Mouse (Mus musculus): ENCODE measurements at regions not wholly inside any gene's neighbourhood (a gene's known extent, or its start where the extent isn't known, plus 50 kb on each side); places are given as distances from the start of the nearest gene placed in this dataset.

- DNase-seq (ENCODE audit: extremely low spot score): peak; percentile 65
These were observed 62.0 kb upstream of the Egflam start for GRCm38 (mm10) chr15:7459992-7460820.

DNA sequence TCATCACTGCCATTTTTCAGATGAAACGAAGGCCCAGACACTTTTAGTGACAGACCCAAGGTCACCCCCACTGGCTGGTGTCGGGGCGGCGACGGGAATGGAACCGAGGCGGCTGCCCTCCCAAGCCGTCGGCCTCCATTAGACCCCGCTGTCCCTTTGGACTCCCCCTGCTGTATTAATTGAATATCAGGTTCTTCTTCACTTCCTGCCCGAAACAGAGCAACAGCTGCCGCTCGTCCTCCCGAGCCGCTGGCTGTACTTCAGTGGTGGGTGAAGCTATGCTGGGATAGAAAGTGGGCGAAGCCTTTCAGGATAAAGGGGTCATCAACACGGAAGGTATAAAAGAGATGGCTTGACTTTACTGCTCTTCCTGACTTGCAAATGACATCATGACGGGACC, 64.4 kb upstream of the Egflam start:
- DNase-seq (ENCODE audit: extremely low spot score): no peak

DNA sequence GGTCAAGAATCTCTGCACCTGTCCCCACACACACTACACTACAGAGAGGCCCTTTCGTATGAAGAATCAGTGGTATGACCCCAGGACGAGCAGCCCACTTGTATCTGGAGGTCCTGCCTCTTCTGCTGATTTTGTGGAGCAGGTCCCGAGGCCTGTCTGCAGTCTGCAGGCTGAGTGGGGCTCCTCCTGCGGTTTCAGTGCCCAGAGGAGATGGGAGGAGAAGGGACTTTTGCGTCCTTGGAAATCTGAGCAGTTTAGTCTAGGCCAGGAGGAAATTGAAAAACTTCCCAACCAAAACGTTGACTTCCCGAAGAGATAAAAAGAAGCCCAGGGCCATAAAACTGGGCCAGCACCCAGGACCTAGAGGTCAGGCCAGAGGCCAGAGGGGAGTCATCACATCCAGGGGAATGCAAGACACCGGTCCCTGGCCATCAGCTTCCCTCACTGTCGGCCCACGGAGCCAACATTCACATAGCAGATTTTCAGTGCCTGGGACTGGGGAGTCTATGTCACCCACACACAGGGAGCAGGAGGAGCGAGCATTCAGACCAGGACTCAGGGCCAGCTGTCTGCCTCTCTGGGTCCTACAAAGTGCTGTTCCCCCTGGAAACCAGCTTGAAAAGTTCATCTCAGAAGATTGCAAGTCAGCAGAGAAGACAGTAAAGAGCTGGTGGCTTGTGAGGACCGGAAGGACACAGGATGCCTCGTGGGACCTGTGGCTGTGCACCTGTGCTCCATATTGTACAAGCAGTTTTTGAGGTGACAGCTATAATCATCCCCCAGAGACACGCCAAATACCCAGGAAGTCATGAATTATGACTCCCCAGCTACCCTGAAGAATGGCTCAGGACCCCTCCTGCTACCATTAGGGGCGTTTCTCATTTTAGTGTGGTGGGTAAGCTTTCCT, 65.5 kb upstream of the Egflam start:
- DNase-seq (ENCODE audit: extremely low spot score): no peak

- no peak for DNase-seq (ENCODE audit: extremely low spot score)
These were observed 82.0 kb upstream of the Egflam start for GRCm38 (mm10) chr15:7480211-7480610.

GRCm38 (mm10) chr15:7480792-7481210, 82.6 kb upstream of the Egflam start:
- no peak for DNase-seq (ENCODE audit: extremely low spot score)

- DNase-seq (ENCODE audit: extremely low spot score): no peak
These were observed 85.5 kb upstream of the Egflam start for GRCm38 (mm10) chr15:7483686-7484085.

DNA sequence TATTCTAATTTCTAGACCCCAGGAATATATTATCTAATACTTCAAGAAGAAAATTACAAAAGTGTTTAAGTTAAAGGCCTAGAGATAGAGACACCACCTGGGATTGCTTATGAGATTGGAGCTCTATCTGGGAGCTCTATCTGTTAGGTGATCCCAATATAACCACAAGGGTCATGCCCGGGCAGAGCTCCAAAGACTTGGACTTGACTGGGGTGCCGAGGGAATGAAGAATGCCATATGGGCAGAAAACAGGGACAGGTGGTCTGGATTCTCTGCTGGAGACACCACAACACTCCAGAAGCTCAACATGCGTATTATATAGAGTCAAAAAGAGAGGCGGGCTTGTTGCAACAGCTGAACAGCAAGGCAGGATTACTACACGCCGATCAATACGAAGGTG, 92.9 kb upstream of the Egflam start:
- DNase-seq (ENCODE audit: extremely low spot score): no peak

DNA sequence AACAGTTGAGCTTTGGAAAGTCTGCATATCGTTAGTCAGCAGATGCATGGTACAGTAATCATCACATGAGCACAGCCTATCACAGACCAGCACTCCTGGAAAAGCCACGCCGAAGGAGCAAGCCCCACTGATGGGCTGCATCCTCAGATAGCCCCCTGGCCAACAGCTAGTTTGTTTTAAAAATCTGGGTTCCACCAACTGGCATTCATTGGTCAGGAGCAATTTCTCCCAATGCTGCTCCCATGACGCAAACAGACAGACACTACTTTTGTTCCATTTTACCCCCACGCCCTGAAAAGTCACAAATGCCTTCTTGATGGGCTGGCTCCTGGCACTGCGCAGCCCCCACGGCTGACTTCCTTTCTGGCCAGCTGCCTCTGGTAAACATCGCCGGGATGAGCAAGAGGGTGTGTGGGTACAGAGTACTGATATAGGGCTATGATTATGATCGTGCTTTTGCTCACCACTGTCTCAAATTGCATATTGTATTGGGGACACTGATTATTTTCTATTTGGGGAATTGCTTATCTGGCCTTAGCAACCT, 95.0 kb upstream of the Egflam start:
- no peak for DNase-seq (ENCODE audit: extremely low spot score)

DNA sequence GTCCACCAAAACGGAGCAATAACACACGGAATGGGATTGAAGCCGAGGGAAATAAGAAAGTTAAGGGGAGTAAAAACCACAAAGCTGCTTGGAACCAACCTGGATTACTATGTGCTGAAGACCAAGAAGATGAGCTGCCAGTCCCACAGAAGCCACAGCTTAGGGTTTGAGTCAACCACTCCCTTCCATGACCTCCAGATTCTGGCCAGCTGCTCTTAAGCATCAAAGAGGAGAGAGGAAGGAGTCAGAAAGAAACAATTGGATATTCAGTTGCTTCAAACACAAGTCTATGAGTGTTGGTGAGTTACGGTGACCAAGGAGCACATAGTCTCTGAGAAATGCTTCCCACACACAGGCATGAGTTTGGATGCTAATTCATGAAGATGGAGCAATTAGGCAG, 99.7 kb upstream of the Egflam start:
- DNase-seq (ENCODE audit: extremely low spot score): no peak

DNA sequence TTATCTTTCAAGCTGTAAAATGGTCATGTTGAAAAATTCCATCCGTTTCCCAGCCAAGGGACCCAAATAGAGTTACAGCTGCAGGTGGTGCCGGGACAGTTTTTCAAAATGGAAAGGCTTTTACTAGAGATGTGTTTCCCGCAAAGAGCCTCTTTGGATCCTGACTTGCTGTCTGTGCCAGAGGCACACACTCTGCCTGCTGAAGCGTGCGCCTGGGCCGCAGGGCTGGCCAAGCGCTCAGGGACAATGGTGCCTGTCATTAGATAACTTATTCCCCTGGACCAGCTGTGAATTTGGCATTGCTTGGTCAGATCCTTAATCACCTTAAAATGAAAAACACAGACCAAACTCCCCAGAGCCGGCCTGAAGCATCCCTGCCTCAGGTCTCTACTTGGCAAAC, 110.3 kb upstream of the Egflam start:
- no peak for DNase-seq (ENCODE audit: extremely low spot score)

- DNase-seq (ENCODE audit: extremely low spot score): no peak
These were observed 116.6 kb upstream of the Egflam start for GRCm38 (mm10) chr15:7514743-7515273.

DNA sequence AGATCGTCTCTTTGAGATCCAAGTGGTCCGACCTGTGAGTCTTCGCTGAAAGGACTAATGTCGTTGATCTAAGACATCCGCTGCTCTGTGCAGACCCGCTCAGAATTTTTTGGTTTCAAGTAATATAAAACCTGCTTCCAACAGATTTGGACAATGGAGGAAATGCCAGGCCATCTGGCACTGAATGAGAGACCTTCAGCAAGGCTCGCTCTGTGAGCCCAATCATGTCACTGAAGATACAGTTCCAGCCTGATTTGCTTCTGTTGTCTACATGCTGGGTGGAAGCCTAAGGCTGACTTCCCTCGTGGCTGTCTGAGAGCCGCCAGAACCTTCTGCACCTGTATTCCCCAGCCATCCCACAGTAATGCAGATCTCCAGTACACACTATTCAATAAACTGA, 123.4 kb upstream of the Egflam start:
- DNase-seq (ENCODE audit: extremely low spot score): no peak

DNA sequence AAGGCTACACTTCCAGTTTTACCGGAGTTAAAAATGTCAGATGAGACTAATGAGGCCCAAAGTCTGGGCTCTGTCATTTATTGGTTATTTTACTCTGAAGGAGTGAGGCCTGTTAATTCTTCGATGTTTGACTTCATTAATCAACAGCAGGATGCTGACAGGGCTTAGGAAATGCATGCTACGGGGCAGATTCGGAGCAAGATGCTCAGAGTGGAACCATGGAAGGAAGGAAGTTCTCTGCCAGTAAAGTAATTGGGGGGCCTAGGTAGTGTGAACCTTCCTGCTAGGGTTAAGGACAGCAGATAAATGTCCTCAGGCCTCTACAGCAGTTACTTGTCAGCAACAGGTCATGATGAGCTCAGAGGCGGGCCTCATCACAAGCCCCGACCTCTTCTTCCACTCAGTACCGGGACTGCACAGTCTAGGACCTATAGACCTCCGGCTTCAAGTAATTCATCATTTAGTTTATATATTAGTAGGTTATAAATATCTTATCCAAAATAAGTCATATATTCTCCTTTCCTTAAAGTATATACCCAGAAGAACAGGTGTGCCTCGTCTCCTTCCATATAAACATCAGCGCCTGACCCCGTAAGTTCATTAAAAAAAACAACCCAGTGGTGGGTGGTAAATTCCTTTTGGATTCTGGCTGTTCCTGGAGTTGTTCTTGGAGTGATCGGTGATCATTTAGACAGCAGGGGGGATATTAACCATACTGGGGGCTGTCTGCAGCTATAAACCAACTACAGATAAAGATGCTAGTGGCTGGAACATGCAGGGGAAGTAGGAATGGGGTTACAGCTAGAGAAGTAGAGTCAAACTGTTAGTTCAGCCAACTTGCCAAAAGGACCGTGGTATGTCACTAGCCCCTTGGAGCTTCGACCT, 124.9 kb upstream of the Egflam start:
- DNase-seq (ENCODE audit: extremely low spot score): no peak

- peak; percentile 55 for DNase-seq (ENCODE audit: extremely low spot score)
These were observed 132.9 kb upstream of the Egflam start for GRCm38 (mm10) chr15:7530959-7531588.

GRCm38 (mm10) chr15:7537858-7538257, 139.7 kb upstream of the Egflam start:
- DNase-seq (ENCODE audit: extremely low spot score): no peak

- DNase-seq (ENCODE audit: extremely low spot score): no peak
These were observed 155.1 kb upstream of the Egflam start for GRCm38 (mm10) chr15:7553190-7553895.

DNA sequence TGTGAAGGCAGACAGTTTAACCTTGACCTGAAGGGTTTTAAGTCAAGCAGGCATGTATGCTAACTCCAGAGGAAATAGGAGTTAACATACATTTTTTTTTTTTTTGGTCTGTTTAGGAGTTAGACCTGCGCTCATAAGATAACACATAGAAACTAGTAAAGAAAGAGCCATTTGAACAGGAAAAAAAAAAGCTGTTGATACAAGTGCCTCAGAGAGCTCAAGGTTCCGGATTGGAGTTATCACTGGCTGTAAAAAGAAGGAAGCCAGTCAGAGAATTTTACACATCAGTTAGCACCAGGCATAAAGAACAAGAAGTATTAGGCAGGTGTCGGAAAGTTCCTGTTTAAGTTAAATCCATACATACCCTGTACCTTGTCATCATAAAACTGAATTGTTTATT, 156.2 kb upstream of the Egflam start:
- DNase-seq (ENCODE audit: extremely low spot score): no peak

DNA sequence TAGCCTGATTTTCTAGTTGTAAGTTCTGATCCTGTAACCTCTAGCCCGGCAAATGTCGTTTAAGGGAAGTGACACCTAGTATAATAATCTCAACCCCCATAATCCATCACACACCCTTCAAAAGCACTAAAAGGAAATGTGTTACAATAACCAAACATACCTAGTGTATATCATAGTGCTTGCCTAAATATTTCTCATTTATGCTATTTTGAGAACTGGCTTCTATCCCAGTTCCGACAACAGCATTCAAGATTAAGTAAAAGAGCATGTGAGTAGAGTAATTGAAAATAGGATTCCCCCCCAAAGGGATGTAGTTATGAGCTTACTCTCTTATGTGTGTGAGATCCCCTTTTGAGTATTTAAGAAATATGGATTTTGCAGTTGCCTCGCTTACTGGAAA, 165.1 kb upstream of the Egflam start:
- DNase-seq (ENCODE audit: extremely low spot score): no peak

DNA sequence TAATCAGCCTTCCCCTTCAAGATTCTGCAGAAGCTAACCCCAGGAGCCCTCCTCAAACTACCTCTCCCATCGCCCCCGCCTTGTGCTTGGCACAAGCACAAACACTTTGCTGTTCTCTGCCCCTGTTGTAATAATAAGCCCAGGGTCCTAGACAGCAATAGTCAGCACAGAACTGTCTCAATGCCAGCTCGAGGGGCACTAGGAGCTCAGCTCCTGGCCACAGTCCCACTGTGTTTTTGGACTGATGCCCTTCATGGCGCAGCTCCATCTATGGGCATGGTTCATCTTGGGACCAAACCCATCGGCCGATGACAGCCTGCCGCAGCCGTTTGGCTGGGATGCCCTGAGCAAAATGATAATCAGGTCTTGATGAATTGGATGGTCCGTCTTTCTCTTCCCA, 165.5 kb upstream of the Egflam start:
- no peak for DNase-seq (ENCODE audit: extremely low spot score)

GRCm38 (mm10) chr15:7572221-7572620, 174.0 kb upstream of the Egflam start:
- DNase-seq (ENCODE audit: extremely low spot score): no peak

Measured in embryo, embryonic 9.5 days (tissue).